Comparison of ENCODE assay signal across 9 mouse cellular contexts in genomic region chr3:116380319-116380718, GRCm38 (mm10). TPM values are rescaled to one million over a fixed set of nuclear protein-coding genes. Genes with fewer than 3 reads are reported as not detected.
DNase-seq lines count a peak whose midpoint lies in the region; ATAC-seq lines count a peak whose summit lies in the region.
"Had no signal": no experiment of that assay in that cellular context is flagged by ENCODE, and none has a peak within 500 bp of the region (broad histone marks: within the 10 kb centered on the region; RNA-seq: fewer than 3 reads in every experiment).

No protein-coding gene starts in this region.

- peak; percentile 39 to 53 for DNase-seq in kidney, postnatal 25 days
- DNase-seq in kidney, postnatal 4 days: no peak
- peak; percentile 71 for DNase-seq in R1 (ENCODE audit: low read depth, low spot score)
- DNase-seq in layer of hippocampus, postnatal 10 days (ENCODE audit: low spot score in 2 of 2): no peak
- no peak for DNase-seq in cerebellum, adult 9-10 months
- DNase-seq: cerebellum, adult 2 months had no signal

- ATAC-seq in CD4-positive, CD25-positive, alpha-beta regulatory T cell, adult 4 months: peak; percentile 70
- peak; percentile 47; the same call in 1 of the 2 replicates for ATAC-seq in megakaryocyte, adult 5-6 weeks (ENCODE audit: poor library complexity, severe bottlenecking)
- ATAC-seq: midbrain, embryonic 15.5 days had no signal

RNA-seq across cellular contexts. Expression of gene Cdc14a, which starts 43.5 kb away (rescaled TPM):
- 10 to 100 TPM; 10.1 to 10.5 TPM for polyA plus RNA-seq in CD4-positive, CD25-positive, alpha-beta regulatory T cell, adult 4 months (2017; shearing (Covaris generic))
- total RNA-seq in megakaryocyte, adult 5-6 weeks (2015): 21.0 and 22.1 TPM in 2 replicates
- total RNA-seq in megakaryocyte, adult 5-6 weeks (2017): 21.7 and 26.2 TPM in 2 replicates
- total RNA-seq in layer of hippocampus, postnatal 10 days (2021): 1 to 10 TPM; 5.2 to 7.6 TPM

Comparison
In these comparisons a context has a peak if more than half of its experiments do, and no peak if none do; other contexts are left out.
1. DNase-seq: peak in kidney, postnatal 25 days (2 of 2) and R1 (single experiment); none in kidney, postnatal 4 days (0 of 2), layer of hippocampus, postnatal 10 days (0 of 2) and cerebellum, adult 9-10 months (single experiment).